Mouse (Mus musculus) MEL (cell line): ENCODE results near the gene Gjb2.

ENCODE experiments used
- CTCF ChIP-seq, 3 experiments: IDR thresholded peaks in 2 of 3; conservative IDR thresholded peaks in 1 of 3; 2 replicates each; pipeline ENCODE4 v1.5.1; 2011 to 2012; ENCODE audit warnings: low read length in 3 of 3, low read depth in 2 of 3, mild to moderate bottlenecking in 2 of 3, improper control_type of control experiment in 1 of 3, inconsistent platforms in 1 of 3, mixed read lengths in 1 of 3, moderate library complexity in 1 of 3; ENCODE audit not compliant: control insufficient read depth in 1 of 3, insufficient read depth in 1 of 3, poor library complexity in 1 of 3, severe bottlenecking in 1 of 3
- EP300 ChIP-seq, 2 experiments: IDR thresholded peaks; 2 replicates each; pipeline ENCODE4 v1.6.1; 2011; ENCODE audit warnings: improper control_type of control experiment in 2 of 2, low read length in 2 of 2, low read depth in 1 of 2, mild to moderate bottlenecking in 1 of 2
- GATA1 ChIP-seq: IDR thresholded peaks from 2 replicates; pipeline ENCODE4 v1.6.1; 2011; ENCODE audit warnings: low read depth, low read length, improper control_type of control experiment
- MAFK ChIP-seq: IDR thresholded peaks from 2 replicates; pipeline ENCODE4 v1.6.1; 2011; ENCODE audit warnings: low read depth, mild to moderate bottlenecking, low read length, improper control_type of control experiment, borderline replicate concordance
- POLR2A ChIP-seq, 2 experiments: IDR thresholded peaks; 2 replicates each; pipeline ENCODE4 v1.6.1; 2011 to 2012; ENCODE audit warnings: low read length in 2 of 2, mild to moderate bottlenecking in 2 of 2, control low read depth in 1 of 2, improper control_type of control experiment in 1 of 2, low read depth in 1 of 2, moderate library complexity in 1 of 2; ENCODE audit not compliant: control insufficient read depth in 1 of 2, insufficient read depth in 1 of 2, poor library complexity in 1 of 2
- SIN3A ChIP-seq: IDR thresholded peaks from 2 replicates; pipeline ENCODE4 v1.6.1; 2012; ENCODE audit warnings: low read length, improper control_type of control experiment, inconsistent platforms
- USF1 ChIP-seq: IDR thresholded peaks from 2 replicates; pipeline ENCODE4 v1.6.1; 2014; ENCODE audit warnings: low read depth, mild to moderate bottlenecking, inconsistent platforms, low read length, improper control_type of control experiment, moderate library complexity

DNA sequence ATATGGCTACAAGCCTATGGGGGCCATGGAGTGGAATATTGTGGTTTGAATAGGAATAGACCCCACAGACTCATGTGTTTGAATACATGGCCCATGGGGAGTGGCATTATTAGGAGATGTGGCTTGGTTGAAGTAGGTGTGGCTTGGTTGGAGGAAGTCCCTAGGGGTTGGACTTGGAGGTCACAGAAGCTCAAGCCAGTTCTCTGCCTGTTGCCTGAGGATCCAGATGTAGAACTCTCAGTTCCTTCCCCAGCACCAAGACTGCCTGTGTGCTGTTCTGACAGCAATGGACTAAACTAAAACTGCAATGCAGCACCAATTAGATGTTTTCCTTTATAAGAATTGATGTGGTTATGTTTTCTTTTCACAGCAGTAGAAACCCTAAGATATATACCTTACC is 38.4 kb downstream of the Gjb2 start:
- TF ChIP-seq EP300 (IDR thresholded peaks at IDR 0.05; ENCODE audit: low read depth in 1 of 2, low read length in 2 of 2) (no peak), USF1 (no peak), POLR2A (IDR thresholded peaks at IDR 0.05; ENCODE audit: control insufficient read depth in 1 of 2, insufficient read depth in 1 of 2, low read depth in 1 of 2, low read length in 2 of 2, poor library complexity in 1 of 2) (no peak), MAFK (no peak), GATA1 (no peak), CTCF (IDR thresholded peaks at IDR 0.05 in 2 of 3, conservative IDR thresholded peaks at IDR 0.05 in 1 of 3; ENCODE audit: control insufficient read depth in 1 of 3, insufficient read depth in 1 of 3, low read depth in 2 of 3, low read length in 3 of 3, poor library complexity in 1 of 3, severe bottlenecking in 1 of 3) (no peak), SIN3A (no peak)
